Mouse (Mus musculus) lung, embryonic 16.5 days (tissue): ENCODE measurements around the gene Mapk1. TPM values are rescaled to one million over a fixed set of nuclear protein-coding genes. Genes with fewer than 3 reads are reported as not detected.
A peak's percentile ranks its signal among the peaks of the same experiment; 100 is the strongest.
"Not testable (repeated sequence)": the region's sequence is repeated elsewhere in the genome, so short reads cannot be mapped to it uniquely, and the experiment has no call there.

Experiments used
- ATAC-seq: fragments of 200-750 bp; cut with Nextera tagmentation; 2 replicates; pipeline ENCODE4 v1.8.0; 2017; ENCODE audit warnings: low read depth, mild to moderate bottlenecking, moderate library complexity
- H3K27ac ChIP-seq: fragments of 300-500 bp; sonication (generic); 2 replicates; pipeline ENCODE4 v1.5.1; 2014; ENCODE audit warnings: mild to moderate bottlenecking, control low read depth, low read length
- H3K27me3 ChIP-seq: fragments of 300-500 bp; sonication (generic); 2 replicates; pipeline ENCODE4 v1.6.1; 2014; ENCODE audit warnings: low read depth, low read length, mixed read lengths; ENCODE audit not compliant: control insufficient read depth, insufficient read depth
- H3K36me3 ChIP-seq: fragments of 300-500 bp; sonication (generic); 2 replicates; pipeline ENCODE4 v1.6.1; 2014; ENCODE audit warnings: low read length; ENCODE audit not compliant: control insufficient read depth, insufficient read depth
- H3K4me1 ChIP-seq: fragments of 300-500 bp; sonication (generic); replicated peaks from 2 replicates; pipeline ENCODE4 v1.6.1; 2014; ENCODE audit warnings: low read length, mixed read lengths; ENCODE audit not compliant: control insufficient read depth, insufficient read depth
- H3K4me2 ChIP-seq: fragments of 300-500 bp; sonication (generic); 2 replicates; pipeline ENCODE4 v1.6.1; 2014; ENCODE audit warnings: low read depth, low read length, control low read depth
- H3K4me3 ChIP-seq: fragments of 300-500 bp; sonication (generic); 2 replicates; pipeline ENCODE4 v1.5.1; 2014; ENCODE audit warnings: mild to moderate bottlenecking, low read length, control low read depth
- H3K9ac ChIP-seq: fragments of 300-500 bp; sonication (generic); 2 replicates; pipeline ENCODE4 v1.6.1; 2014; ENCODE audit warnings: low read length, control low read depth
- H3K9me3 ChIP-seq: fragments of 300-500 bp; sonication (generic); 2 replicates; pipeline ENCODE4 v1.6.1; 2016; ENCODE audit warnings: low read length; ENCODE audit not compliant: control insufficient read depth
- WGBS: fragments of 180-500 bp; shearing (Covaris S2); extraction: QIAGEN DNeasy Blood & Tissue Kit; methylation state at CpG from one replicate; pipeline ENCODE4 v1.1.7; 2014; 5-methylcytosine and 5-hydroxymethylcytosine counted together
- polyA plus RNA-seq: library from polyadenylated mRNA; unstranded; fragments of >200 nt; fragmentation: Nextera tagmentation; extraction: Ambion mirVana; gene quantifications from 2 replicates; pipeline ENCODE4 v1.2.1, GENCODE M21; 2015

The Mapk1 gene
- polyA plus RNA-seq, 1 experiment from 2014 or later = 150 TPM

DNA sequence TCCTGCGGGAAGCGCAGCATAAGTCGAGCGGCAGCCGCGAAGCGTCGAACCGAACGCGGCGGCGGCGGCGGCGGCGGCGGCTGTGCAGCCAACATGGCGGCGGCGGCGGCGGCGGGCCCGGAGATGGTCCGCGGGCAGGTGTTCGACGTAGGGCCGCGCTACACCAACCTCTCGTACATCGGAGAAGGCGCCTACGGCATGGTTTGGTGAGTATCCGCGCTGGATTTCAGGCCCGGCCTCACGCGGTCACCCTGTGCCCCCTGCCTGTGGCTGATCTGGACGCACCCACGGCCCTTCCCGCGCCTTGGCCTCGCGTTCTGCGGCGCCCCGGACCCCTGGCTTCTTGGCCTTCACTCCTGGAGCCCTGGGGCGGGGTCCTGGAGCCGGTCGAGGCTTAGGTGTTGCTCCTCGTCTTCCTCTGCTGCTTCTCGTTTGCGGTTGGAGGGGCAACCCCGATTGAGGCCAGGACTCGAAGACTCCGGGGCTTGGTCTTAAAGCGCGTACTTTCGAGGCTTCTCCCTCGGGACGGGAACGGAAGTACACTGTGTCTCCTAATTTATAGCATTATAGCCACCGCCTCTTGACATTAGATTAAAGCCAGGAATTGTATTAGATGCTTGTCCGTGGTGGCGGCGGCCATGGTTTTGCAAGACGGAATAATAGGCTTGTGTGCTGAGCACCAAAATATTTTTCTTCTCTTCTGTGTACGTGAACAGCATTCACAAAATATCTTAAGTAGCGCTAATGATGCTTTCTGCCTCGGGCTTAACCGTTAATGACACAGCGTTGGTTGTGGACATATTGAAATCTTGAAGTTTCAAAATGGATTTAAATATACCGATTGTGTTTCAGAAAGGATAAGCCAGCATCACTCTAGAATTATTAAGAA lies 596 bp downstream of the Mapk1 start:
- H3K9ac ChIP-seq = peak overlapping the region; percentile 98
- H3K4me3 ChIP-seq = peak overlapping the region; percentile 99
- WGBS = under 1% methylated on average over 64 of the region's 75 CpGs
- peak; percentile 77 for ATAC-seq
- H3K4me1 ChIP-seq = peaks cover 7% of the 10 kb centered on the region; the same call in 1 of the 2 replicates
- no peaks in the 10 kb centered on the region; the same call in 1 of the 2 replicates for H3K36me3 ChIP-seq
- peak overlapping the region; percentile 80 for H3K4me2 ChIP-seq
- H3K27ac ChIP-seq = peak overlapping the region; percentile 94
- H3K9me3 ChIP-seq = no peaks in the 10 kb centered on the region
- no peaks in the 10 kb centered on the region for H3K27me3 ChIP-seq

DNA sequence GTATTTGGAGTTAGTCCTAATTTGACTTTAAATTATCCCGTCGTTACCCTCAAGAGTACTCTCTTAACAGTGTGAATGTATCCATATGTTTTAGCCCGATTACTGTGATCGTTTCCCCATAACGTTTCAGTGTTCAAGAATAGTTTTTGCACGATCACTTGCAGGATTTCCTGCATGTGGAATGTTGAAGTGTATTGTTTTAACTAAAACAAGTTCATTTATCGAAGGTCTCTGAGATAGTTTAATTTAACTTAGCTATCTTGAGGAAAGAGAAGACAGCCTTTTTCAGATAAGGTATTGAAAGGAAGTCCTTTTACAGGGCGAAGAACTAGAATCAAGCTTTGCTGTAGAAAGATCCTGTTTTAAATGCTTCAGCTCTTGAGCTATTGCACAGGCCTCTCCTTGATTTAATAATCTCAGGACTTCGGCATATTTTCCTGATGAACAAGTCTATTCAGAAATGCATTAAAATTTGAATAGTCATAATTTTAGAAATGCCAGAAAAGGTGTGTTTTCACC lies 1.3 kb downstream of the Mapk1 start:
- Histone ChIP-seq H3K36me3 (no peaks in the 10 kb centered on the region; the same call in 1 of the 2 replicates), H3K9ac (peak overlapping the region; percentile 98), H3K27me3 (no peaks in the 10 kb centered on the region), H3K27ac (no peak overlapping the region), H3K4me2 (peak overlapping the region; percentile 80), H3K9me3 (no peaks in the 10 kb centered on the region), H3K4me1 (peaks cover 7% of the 10 kb centered on the region; the same call in 1 of the 2 replicates), H3K4me3 (peak overlapping the region; percentile 99)
- ATAC-seq = no peak
- 5% methylated on average over 9 of the region's 9 CpGs for WGBS

DNA sequence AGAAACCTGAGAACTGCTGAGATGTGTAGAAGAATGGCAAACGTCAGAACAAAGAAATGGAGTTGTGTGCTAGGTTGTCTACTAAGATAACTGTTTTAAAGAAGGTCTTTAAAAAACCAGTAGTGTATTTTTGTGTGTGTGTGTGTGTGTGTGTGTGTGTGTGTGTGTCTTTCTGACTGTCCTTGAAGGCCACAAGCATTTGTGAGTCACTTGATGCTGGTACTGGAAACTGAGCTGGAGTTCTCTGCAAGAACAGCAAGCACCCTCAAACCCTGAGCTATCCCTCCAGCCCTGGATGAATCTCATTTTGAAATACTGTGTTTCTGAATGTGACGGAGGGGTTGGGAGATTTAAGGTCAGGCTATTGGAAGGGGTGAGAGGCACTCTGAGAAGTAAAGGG lies 4.1 kb downstream of the Mapk1 start:
- no peak for ATAC-seq
- Histone ChIP-seq H3K9me3 (no peaks in the 10 kb centered on the region), H3K4me2 (no peak overlapping the region), H3K36me3 (no peaks in the 10 kb centered on the region; the same call in 1 of the 2 replicates), H3K4me1 (peaks cover 7% of the 10 kb centered on the region; the same call in 1 of the 2 replicates), H3K4me3 (no peak overlapping the region), H3K27me3 (no peaks in the 10 kb centered on the region), H3K27ac (no peak overlapping the region), H3K9ac (no peak overlapping the region)
- 73% methylated on average over 2 of the region's 2 CpGs for WGBS

GRCm38 (mm10) chr16:16988842-16989241 lies 5.7 kb downstream of the Mapk1 start:
- Histone ChIP-seq H3K9ac (no peak overlapping the region), H3K27ac (no peak overlapping the region), H3K4me2 (no peak overlapping the region), H3K4me1 (peaks cover 4% of the 10 kb centered on the region; the same call in 1 of the 2 replicates), H3K27me3 (no peaks in the 10 kb centered on the region), H3K9me3 (no peaks in the 10 kb centered on the region), H3K36me3 (no peaks in the 10 kb centered on the region; the same call in 1 of the 2 replicates), H3K4me3 (no peak overlapping the region)
- 88% methylated on average over 5 of the region's 5 CpGs for WGBS
- ATAC-seq = no peak

- Histone ChIP-seq H3K9ac (no peak overlapping the region), H3K9me3 (no peaks in the 10 kb centered on the region), H3K27ac (no peak overlapping the region), H3K4me1 (peaks cover 3% of the 10 kb centered on the region; the same call in 1 of the 2 replicates), H3K36me3 (no peaks in the 10 kb centered on the region; the same call in 1 of the 2 replicates), H3K4me2 (no peak overlapping the region), H3K4me3 (no peak overlapping the region), H3K27me3 (no peaks in the 10 kb centered on the region)
- 64% methylated on average over 4 of the region's 4 CpGs for WGBS
- ATAC-seq = no peak
Observed at GRCm38 (mm10) chr16:16990021-16990420, 6.8 kb downstream of the Mapk1 start.

DNA sequence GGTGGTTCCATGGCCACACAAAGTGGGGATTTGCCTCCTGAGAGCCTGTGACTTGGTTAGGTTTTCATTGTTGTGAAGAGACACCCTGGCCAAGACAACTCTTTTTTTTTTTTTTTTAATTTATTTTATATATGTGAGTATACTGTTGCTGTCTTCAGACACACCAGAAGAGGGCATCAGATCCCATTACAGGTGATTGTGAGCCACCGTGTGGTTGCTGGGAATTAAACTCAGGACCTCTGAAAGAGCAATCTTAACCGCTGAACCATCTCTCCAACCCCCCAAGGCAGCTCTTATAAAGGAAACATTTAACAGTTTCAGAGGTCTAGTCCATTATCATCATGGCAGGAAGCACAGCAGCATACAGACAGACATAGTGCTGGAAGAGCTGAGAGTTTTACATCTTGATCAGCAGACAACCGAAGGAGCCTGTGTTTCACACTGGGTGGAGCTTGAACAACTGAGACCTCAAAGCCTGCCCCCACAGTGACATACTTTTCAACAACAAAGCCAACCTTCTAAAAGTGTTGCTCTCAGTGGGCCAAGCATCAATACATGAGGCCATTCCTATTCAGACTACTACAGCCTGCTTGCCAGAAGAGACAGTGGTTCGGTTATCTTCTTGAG lies 11.4 kb downstream of the Mapk1 start:
- H3K27ac ChIP-seq = no peak overlapping the region
- ATAC-seq = no peak
- WGBS = 80% methylated on average over 4 of the region's 4 CpGs

GRCm38 (mm10) chr16:16996121-16996729 lies 13.0 kb downstream of the Mapk1 start:
- H3K4me3 ChIP-seq, ATAC-seq, H3K4me1 ChIP-seq, H3K9ac ChIP-seq, H3K4me2 ChIP-seq, H3K27me3 ChIP-seq, H3K27ac ChIP-seq, H3K36me3 ChIP-seq, H3K9me3 ChIP-seq: not testable (repeated sequence)
- 88% methylated on average over 10 of the region's 10 CpGs for WGBS

More for the DNA sequence above, 11.4 kb downstream of the Mapk1 start:
- H3K4me3 ChIP-seq = no peak overlapping the region
- H3K4me1 ChIP-seq = no peaks in the 10 kb centered on the region
- no peaks in the 10 kb centered on the region for H3K27me3 ChIP-seq
- no peaks in the 10 kb centered on the region for H3K36me3 ChIP-seq
- H3K9me3 ChIP-seq = no peaks in the 10 kb centered on the region
- no peak overlapping the region for H3K9ac ChIP-seq
- H3K4me2 ChIP-seq = no peak overlapping the region

GRCm38 (mm10) chr16:17001109-17001508 lies 17.9 kb downstream of the Mapk1 start:
- H3K4me2 ChIP-seq = no peak overlapping the region
- no peak for ATAC-seq
- H3K9ac ChIP-seq = no peak overlapping the region
- H3K27ac ChIP-seq = no peak overlapping the region
- H3K9me3 ChIP-seq = no peaks in the 10 kb centered on the region
- H3K4me1 ChIP-seq = no peaks in the 10 kb centered on the region; the same call in 1 of the 2 replicates
- H3K36me3 ChIP-seq = no peaks in the 10 kb centered on the region
- 85% methylated on average over 3 of the region's 3 CpGs for WGBS
- no peak overlapping the region for H3K4me3 ChIP-seq
- H3K27me3 ChIP-seq = no peaks in the 10 kb centered on the region

- no peak overlapping the region for H3K9ac ChIP-seq
- 71% methylated on average over 1 of the region's 1 CpGs for WGBS
- no peak overlapping the region for H3K4me2 ChIP-seq
- no peaks in the 10 kb centered on the region; the same call in 1 of the 2 replicates for H3K4me1 ChIP-seq
- H3K27ac ChIP-seq = no peak overlapping the region
- H3K36me3 ChIP-seq = no peaks in the 10 kb centered on the region
- no peaks in the 10 kb centered on the region for H3K27me3 ChIP-seq
- H3K9me3 ChIP-seq = no peaks in the 10 kb centered on the region
- ATAC-seq = no peak
- no peak overlapping the region for H3K4me3 ChIP-seq
Observed at GRCm38 (mm10) chr16:17007070-17007469, 23.9 kb downstream of the Mapk1 start.
